Mouse (Mus musculus) liver, embryonic 14.5 days (tissue): ENCODE measurements around the gene Fstl5.

ENCODE experiments used
- CTCF ChIP-seq: IDR thresholded peaks from 2 replicates; pipeline ENCODE4 v1.5.1; 2016; ENCODE audit warnings: antibody characterized with exemption, low read depth, control low read depth
- EP300 ChIP-seq: IDR thresholded peaks from 2 replicates; pipeline ENCODE4 v1.6.1; 2016; ENCODE audit warnings: antibody characterized with exemption, low read depth

DNA sequence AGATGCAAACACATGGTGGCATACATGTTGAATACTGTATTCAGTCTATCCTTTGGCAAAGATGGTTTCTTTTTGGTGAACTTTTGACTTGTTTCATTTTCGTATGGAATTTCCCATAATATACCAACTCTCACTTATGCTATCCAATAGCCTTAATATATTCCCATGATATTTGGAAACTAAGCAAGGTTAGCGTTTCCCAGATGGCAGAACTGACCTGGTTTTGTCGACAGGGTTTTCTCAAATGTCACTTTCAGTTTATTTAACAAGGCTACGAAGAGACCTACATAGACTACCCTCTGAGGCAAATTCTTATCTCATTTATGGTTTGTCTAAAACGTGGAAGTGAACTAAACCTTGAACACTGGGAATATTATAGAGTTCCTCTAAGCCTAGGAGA, 596.8 kb downstream of the Fstl5 start:
- TF ChIP-seq CTCF (no peak), EP300 (no peak)
